Mouse (Mus musculus) spleen, embryonic (tissue): ENCODE results near the gene Pctp.

Experiments
- CTCF ChIA-PET: fragments of 350-600 bp; sonication (Branson Sonifier 250); formaldehyde crosslinking; loops from one replicate; lab custom pipeline; 2022; lab: Charles Lee

The Pctp gene

DNA sequence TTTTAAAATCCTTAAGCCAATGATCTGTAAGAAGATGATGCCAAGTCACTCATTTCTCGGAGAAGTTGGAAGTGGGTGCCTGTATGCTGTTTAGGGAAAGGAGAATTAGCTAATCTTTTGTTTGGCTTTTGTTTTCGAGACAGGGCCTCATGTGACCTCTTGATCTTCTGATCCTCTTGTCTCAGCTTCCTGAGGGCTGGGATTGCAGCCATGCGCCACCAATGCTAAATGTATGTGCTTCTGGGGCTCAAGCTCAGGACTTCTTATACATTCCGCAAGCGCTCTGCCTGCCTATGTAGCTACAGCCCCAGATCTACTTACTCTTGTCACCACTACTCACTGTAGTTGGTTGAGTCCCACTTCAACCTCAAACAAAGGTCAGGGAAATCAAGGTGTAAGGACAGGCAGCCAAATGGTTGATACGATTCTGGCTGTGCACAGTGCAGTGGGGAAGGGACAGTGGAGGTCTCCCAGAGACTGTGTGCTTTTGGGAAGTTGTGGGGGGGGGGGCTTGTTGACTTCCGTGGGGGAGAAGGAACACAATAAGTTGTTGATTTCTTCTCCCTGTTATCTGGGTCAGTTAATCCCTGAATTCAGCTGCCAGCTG is 24.8 kb downstream of the Pctp start:
- CTCF ChIA-PET = interaction anchor here (0.6 kb wide), 1 partner anchor 191 kb away, joined by 3 read pairs; no protein-coding TSS in a partner anchor

DNA sequence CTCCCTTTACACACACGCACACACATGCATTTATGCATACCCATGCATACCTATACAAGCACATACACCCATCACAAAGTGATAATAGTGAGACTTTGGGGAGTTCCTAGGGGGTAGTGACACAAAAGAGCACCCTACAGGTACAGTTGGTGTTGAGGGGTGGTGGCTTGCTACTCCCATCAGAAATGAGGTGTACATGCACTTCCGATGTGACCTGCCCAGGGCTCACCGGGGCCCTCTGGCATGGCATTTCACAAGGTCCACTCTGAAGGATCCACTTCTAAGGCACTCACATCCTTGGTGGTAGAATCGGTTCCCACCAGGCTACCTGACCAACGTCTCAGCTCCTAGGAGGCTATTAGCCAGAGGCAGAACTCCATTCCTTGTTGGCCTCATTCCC is 26.3 kb downstream of the Pctp start:
- CTCF ChIA-PET = no interaction called here

- CTCF ChIA-PET = no interaction called here
Observed at GRCm38 (mm10) chr11:89971296-89971695, 31.4 kb downstream of the Pctp start.

DNA sequence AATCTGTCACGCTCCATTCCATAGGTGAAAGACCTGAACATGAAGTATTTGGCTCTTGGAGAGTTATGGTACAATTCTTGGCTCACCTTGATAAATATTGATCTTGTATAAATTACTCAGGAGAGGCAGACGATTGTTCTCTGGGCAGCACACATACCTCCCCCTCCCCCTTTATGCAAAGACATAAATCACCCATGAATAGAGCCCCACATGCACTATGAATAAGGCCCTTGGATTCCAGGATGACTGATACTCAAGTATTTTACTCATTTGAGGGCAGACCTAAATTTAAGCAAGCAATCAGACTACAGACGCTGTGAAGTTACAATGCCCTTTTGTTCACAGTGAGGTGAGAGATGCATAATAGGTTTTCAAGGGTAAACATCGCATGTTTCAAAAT is 32.0 kb downstream of the Pctp start:
- CTCF ChIA-PET = no interaction called here

DNA sequence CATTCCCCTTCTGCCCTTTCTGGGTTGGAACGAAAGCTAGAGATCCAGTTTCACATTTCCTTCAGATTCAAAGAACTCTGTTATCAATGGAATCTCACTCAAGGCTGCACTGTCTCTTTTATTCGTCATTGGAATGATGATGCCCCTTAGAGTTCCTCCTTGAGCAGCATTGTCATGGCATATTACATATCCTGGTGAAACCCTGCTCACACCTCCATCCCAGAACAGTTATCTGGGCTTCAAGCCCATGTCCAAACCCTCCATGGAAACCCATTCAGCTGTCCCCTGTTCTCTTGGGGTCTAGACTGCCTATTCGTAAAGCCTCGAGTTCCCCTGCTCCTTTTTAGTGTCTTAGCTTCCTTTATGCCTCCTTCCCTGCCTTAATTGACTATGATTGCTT is 33.6 kb downstream of the Pctp start:
- CTCF ChIA-PET = no interaction called here

GRCm38 (mm10) chr11:89950691-89951270 is 51.9 kb downstream of the Pctp start:
- CTCF ChIA-PET = no interaction called here

GRCm38 (mm10) chr11:89947806-89948205 is 54.9 kb downstream of the Pctp start:
- CTCF ChIA-PET = no interaction called here

GRCm38 (mm10) chr11:89945159-89945558 is 57.5 kb downstream of the Pctp start:
- CTCF ChIA-PET = no interaction called here

- CTCF ChIA-PET = no interaction called here
Observed at GRCm38 (mm10) chr11:89937241-89937640, 65.5 kb downstream of the Pctp start.
